Mouse (Mus musculus) thymus, adult 2 months (tissue): ENCODE data around the gene Tmem274.
A peak's percentile ranks its signal among the peaks of the same experiment; 100 is the strongest.

Experiments
- CTCF ChIP-seq: fragments of 200-500 bp; IDR thresholded peaks from 2 replicates; pipeline ENCODE4 v1.5.1; 2012; ENCODE audit warnings: mild to moderate bottlenecking, control low read depth, low read length, moderate library complexity, borderline replicate concordance; ENCODE audit not compliant: control insufficient read depth, poor library complexity, insufficient read depth; ENCODE audit errors: extremely low read depth
- POLR2A ChIP-seq: fragments of 200-500 bp; IDR thresholded peaks from 2 replicates; pipeline ENCODE4 v1.6.1; 2012; ENCODE audit warnings: mild to moderate bottlenecking, low read length, control low read depth, moderate library complexity; ENCODE audit not compliant: control insufficient read depth, poor library complexity, insufficient read depth; ENCODE audit errors: extremely low read depth

- peak; percentile 60 for TF ChIP-seq POLR2A
- TF ChIP-seq CTCF, result peak; percentile 87; the same call in 1 of the 2 replicates
These were observed 32.0 kb upstream of the Tmem274 start for GRCm38 (mm10) chr4:149444964-149445701.
